Mouse (Mus musculus) G1E (cell line): ENCODE measurements around the gene Plin5.

Source experiments
- CTCF ChIP-seq: IDR thresholded peaks from 2 replicates; pipeline ENCODE4 v1.5.1; 2012; ENCODE audit warnings: low read depth, low read length, inconsistent platforms, mixed read lengths
- GATA1 ChIP-seq: IDR thresholded peaks from 2 replicates; pipeline ENCODE4 v1.6.1; 2012; ENCODE audit warnings: borderline replicate concordance, low read length, inconsistent platforms, mixed read lengths
- GATA2 ChIP-seq: IDR thresholded peaks from 2 replicates; pipeline ENCODE4 v1.6.1; 2012; ENCODE audit warnings: low read depth, low read length, inconsistent platforms, borderline replicate concordance
- POLR2AphosphoS5 ChIP-seq: IDR thresholded peaks from 2 replicates; pipeline ENCODE4 v1.6.1; 2012; ENCODE audit warnings: low read depth, low read length, inconsistent platforms; ENCODE audit not compliant: insufficient replicate concordance
- TAL1 ChIP-seq: conservative IDR thresholded peaks from 2 replicates; pipeline ENCODE4 v1.6.1; 2012; ENCODE audit warnings: low read depth, low read length, inconsistent platforms, mixed read lengths

DNA sequence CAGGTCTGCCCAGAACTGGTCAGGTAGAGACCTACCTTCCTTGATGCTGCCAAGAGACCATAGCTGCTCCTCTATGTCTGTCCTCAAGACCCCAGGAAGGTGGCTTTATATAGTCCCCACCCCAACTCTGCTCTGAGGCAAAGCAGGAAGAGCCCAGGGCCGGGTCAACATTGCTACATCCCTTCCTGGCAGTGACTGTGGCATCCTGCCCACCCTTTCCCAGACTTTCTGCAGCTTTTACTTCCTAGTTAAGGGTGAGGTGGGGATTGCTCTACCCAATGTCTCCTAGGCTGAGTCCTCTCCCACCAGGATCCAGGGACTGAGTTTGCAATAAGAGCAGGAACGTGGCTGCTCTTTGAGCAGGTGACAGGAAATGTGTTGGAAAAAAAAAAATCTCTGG is 4.4 kb upstream of the Plin5 start, which contains the start of gene Lrg1:
- TF ChIP-seq CTCF (no peak), GATA1 (no peak), GATA2 (no peak), TAL1 (no peak), POLR2AphosphoS5 (no peak)
